Mouse (Mus musculus) forebrain, embryonic 16.5 days (tissue): ENCODE measurements at regions not wholly inside any gene's neighbourhood (a gene's known extent, or its start where the extent isn't known, plus 50 kb on each side); places are given as distances from the start of the nearest gene placed in this dataset.
A peak's percentile ranks its signal among the peaks of the same experiment; 100 is the strongest.

Experiments used
- ATAC-seq: fragments of 200-750 bp; cut with Nextera tagmentation; 2 replicates; pipeline ENCODE4 v1.8.0; 2017; ENCODE audit warnings: mild to moderate bottlenecking, moderate library complexity
- H3K27ac ChIP-seq: fragments of 300-500 bp; sonication (generic); 2 replicates; pipeline ENCODE4 v1.5.1; 2014; ENCODE audit warnings: low read length, control low read depth
- H3K27me3 ChIP-seq: fragments of 300-500 bp; sonication (generic); replicated peaks from 2 replicates; pipeline ENCODE4 v1.6.1; 2014; ENCODE audit warnings: low read length; ENCODE audit not compliant: control insufficient read depth, insufficient read depth
- H3K36me3 ChIP-seq: fragments of 300-500 bp; sonication (generic); 2 replicates; pipeline ENCODE4 v1.6.1; 2014; ENCODE audit not compliant: control insufficient read depth, insufficient read depth
- H3K4me1 ChIP-seq: fragments of 300-500 bp; sonication (generic); replicated peaks from 2 replicates; pipeline ENCODE4 v1.6.1; 2014; ENCODE audit warnings: low read length; ENCODE audit not compliant: control insufficient read depth, insufficient read depth
- H3K4me2 ChIP-seq: fragments of 300-500 bp; sonication (generic); 2 replicates; pipeline ENCODE4 v1.6.1; 2014; ENCODE audit warnings: mild to moderate bottlenecking, low read length, control low read depth
- H3K4me3 ChIP-seq: fragments of 300-500 bp; sonication (generic); replicated peaks from 2 replicates; pipeline ENCODE4 v1.5.1; 2014; ENCODE audit warnings: mild to moderate bottlenecking, low read length, control low read depth
- H3K9ac ChIP-seq: fragments of 300-500 bp; sonication (generic); replicated peaks from 2 replicates; pipeline ENCODE4 v1.6.1; 2014; ENCODE audit warnings: low read depth, low read length, control low read depth
- H3K9me3 ChIP-seq: fragments of 300-500 bp; sonication (generic); 2 replicates; pipeline ENCODE4 v1.6.1; 2016; ENCODE audit warnings: low read length; ENCODE audit not compliant: control insufficient read depth
- WGBS: fragments of 180-500 bp; shearing (Covaris S2); extraction: QIAGEN DNeasy Blood & Tissue Kit; methylation state at CpG from one replicate; pipeline ENCODE4 v1.1.7; 2014; 5-methylcytosine and 5-hydroxymethylcytosine counted together

- Histone ChIP-seq H3K4me3 (no peak overlapping the region), H3K9ac (no peak overlapping the region), H3K9me3 (no peaks in the 10 kb centered on the region), H3K27me3 (no peaks in the 10 kb centered on the region; the same call in 1 of the 2 replicates), H3K36me3 (no peaks in the 10 kb centered on the region), H3K4me2 (no peak overlapping the region), H3K27ac (no peak overlapping the region), H3K4me1 (0 out of 2 replicates have a peak, but pooled peaks cover 2% of the 10 kb centered on the region)
- ATAC-seq = no peak
- WGBS = 50% methylated on average over 4 of the region's 4 CpGs
Observed at GRCm38 (mm10) chr5:102206456-102206855, 136.7 kb upstream of the Wdfy3 start.

GRCm38 (mm10) chr5:102206953-102207352, 137.2 kb upstream of the Wdfy3 start:
- Histone ChIP-seq H3K27ac (no peak overlapping the region), H3K27me3 (no peaks in the 10 kb centered on the region; the same call in 1 of the 2 replicates), H3K36me3 (no peaks in the 10 kb centered on the region), H3K9me3 (no peaks in the 10 kb centered on the region), H3K4me2 (peak overlapping the region; percentile 50), H3K4me3 (peak overlapping the region; percentile 26; the same call in 1 of the 2 replicates), H3K9ac (no peak overlapping the region), H3K4me1 (0 out of 2 replicates have a peak, but pooled peaks cover 2% of the 10 kb centered on the region)
- 3% methylated on average over 16 of the region's 16 CpGs for WGBS
- ATAC-seq = peak; percentile 92

GRCm38 (mm10) chr5:102213145-102213544, 143.4 kb upstream of the Wdfy3 start:
- Histone ChIP-seq H3K9me3 (no peaks in the 10 kb centered on the region), H3K4me2 (no peak overlapping the region), H3K36me3 (no peaks in the 10 kb centered on the region), H3K9ac (no peak overlapping the region), H3K4me1 (no peaks in the 10 kb centered on the region), H3K4me3 (no peak overlapping the region), H3K27ac (no peak overlapping the region), H3K27me3 (no peaks in the 10 kb centered on the region)
- WGBS = 61% methylated on average over 6 of the region's 6 CpGs
- ATAC-seq = no peak

- no peaks in the 10 kb centered on the region for H3K4me1 ChIP-seq
- no peak overlapping the region for H3K9ac ChIP-seq
- WGBS = 48% methylated on average over 6 of the region's 6 CpGs
- H3K4me2 ChIP-seq = no peak overlapping the region
- no peaks in the 10 kb centered on the region for H3K9me3 ChIP-seq
- no peak overlapping the region for H3K4me3 ChIP-seq
- H3K36me3 ChIP-seq = no peaks in the 10 kb centered on the region
- no peak overlapping the region for H3K27ac ChIP-seq
- ATAC-seq = no peak
- H3K27me3 ChIP-seq = no peaks in the 10 kb centered on the region
Observed at GRCm38 (mm10) chr5:102227131-102227530, 157.4 kb upstream of the Wdfy3 start.

- Histone ChIP-seq H3K27me3 (no peaks in the 10 kb centered on the region), H3K4me1 (peaks cover 7% of the 10 kb centered on the region; the same call in 1 of the 2 replicates), H3K4me2 (no peak overlapping the region), H3K9ac (no peak overlapping the region), H3K4me3 (no peak overlapping the region), H3K9me3 (no peaks in the 10 kb centered on the region), H3K27ac (no peak overlapping the region), H3K36me3 (no peaks in the 10 kb centered on the region)
- 82% methylated on average over 5 of the region's 5 CpGs for WGBS
- no peak for ATAC-seq
Observed at GRCm38 (mm10) chr5:102242614-102243013, 172.9 kb upstream of the Wdfy3 start.

- H3K27ac ChIP-seq = no peak overlapping the region
- WGBS = 70% methylated on average over 6 of the region's 6 CpGs
- no peaks in the 10 kb centered on the region for H3K36me3 ChIP-seq
- H3K9me3 ChIP-seq = no peaks in the 10 kb centered on the region
- H3K4me3 ChIP-seq = no peak overlapping the region
- peaks cover 13% of the 10 kb centered on the region; the same call in 1 of the 2 replicates for H3K4me1 ChIP-seq
- no peak overlapping the region for H3K4me2 ChIP-seq
- 0 out of 2 replicates have a peak, but pooled peaks have one; percentile 33 for ATAC-seq
- no peak overlapping the region for H3K9ac ChIP-seq
- no peaks in the 10 kb centered on the region for H3K27me3 ChIP-seq
Observed at GRCm38 (mm10) chr5:102244706-102245105, 175.0 kb upstream of the Wdfy3 start.

- H3K36me3 ChIP-seq = no peaks in the 10 kb centered on the region
- peak; percentile 58 for ATAC-seq
- H3K4me3 ChIP-seq = no peak overlapping the region
- H3K4me1 ChIP-seq = peaks cover 13% of the 10 kb centered on the region; the same call in 1 of the 2 replicates
- H3K27me3 ChIP-seq = no peaks in the 10 kb centered on the region
- H3K9ac ChIP-seq = no peak overlapping the region
- no peak overlapping the region for H3K4me2 ChIP-seq
- H3K27ac ChIP-seq = peak overlapping the region; percentile 12; the same call in 1 of the 2 replicates
- 62% methylated on average over 5 of the region's 5 CpGs for whole genome bisulfite sequencing
- no peaks in the 10 kb centered on the region for H3K9me3 ChIP-seq
Observed at GRCm38 (mm10) chr5:102248747-102249146, 179.0 kb upstream of the Wdfy3 start.

GRCm38 (mm10) chr5:102251076-102251475, 181.4 kb upstream of the Wdfy3 start:
- Histone ChIP-seq H3K27me3 (no peaks in the 10 kb centered on the region), H3K4me1 (peaks cover 6% of the 10 kb centered on the region; the same call in 1 of the 2 replicates), H3K9me3 (no peaks in the 10 kb centered on the region), H3K36me3 (no peaks in the 10 kb centered on the region), H3K9ac (no peak overlapping the region), H3K4me2 (no peak overlapping the region), H3K27ac (no peak overlapping the region), H3K4me3 (no peak overlapping the region)
- no peak for ATAC-seq
- 82% methylated on average over 7 of the region's 7 CpGs for WGBS

GRCm38 (mm10) chr5:102253786-102254185, 184.1 kb upstream of the Wdfy3 start:
- Histone ChIP-seq H3K9ac (no peak overlapping the region), H3K36me3 (no peaks in the 10 kb centered on the region), H3K27ac (no peak overlapping the region), H3K4me2 (no peak overlapping the region), H3K4me1 (peaks cover 3% of the 10 kb centered on the region), H3K4me3 (no peak overlapping the region), H3K9me3 (no peaks in the 10 kb centered on the region), H3K27me3 (no peaks in the 10 kb centered on the region)
- no peak for ATAC-seq
- WGBS = 20% methylated on average over 2 of the region's 2 CpGs

- Histone ChIP-seq H3K27me3 (no peaks in the 10 kb centered on the region), H3K4me2 (no peak overlapping the region), H3K4me1 (no peaks in the 10 kb centered on the region; the same call in 1 of the 2 replicates), H3K27ac (no peak overlapping the region), H3K9me3 (no peaks in the 10 kb centered on the region), H3K9ac (no peak overlapping the region), H3K36me3 (no peaks in the 10 kb centered on the region), H3K4me3 (no peak overlapping the region)
- no peak for ATAC-seq
- 65% methylated on average over 2 of the region's 2 CpGs for WGBS
Observed at GRCm38 (mm10) chr5:102257104-102257503, 187.4 kb upstream of the Wdfy3 start.
